Mouse (Mus musculus) liver, adult 2 months (tissue): Measurements from ENCODE around the gene Rnf213. TPM values are rescaled to one million over a fixed set of nuclear protein-coding genes. Genes with fewer than 3 reads are reported as not detected.
A peak's percentile ranks its signal among the peaks of the same experiment; 100 is the strongest.

Experiments used
- DNase-seq: peaks from one replicate; pipeline ENCODE4 v3.0.0-alpha.2; 2011; ENCODE audit warnings: low read depth, low spot score; ENCODE audit errors: extremely low read depth
- H3K27ac ChIP-seq: fragments of 200-500 bp; replicated peaks from 2 replicates; pipeline ENCODE4 v1.5.1; 2012; ENCODE audit warnings: low read depth, mild to moderate bottlenecking, control low read depth, inconsistent platforms, low read length; ENCODE audit not compliant: insufficient read depth
- H3K27me3 ChIP-seq: fragments of 200-500 bp; 2 replicates; pipeline ENCODE4 v1.6.1; 2012; ENCODE audit warnings: mild to moderate bottlenecking, moderate library complexity, low read length, inconsistent platforms; ENCODE audit not compliant: control insufficient read depth, insufficient read depth
- H3K36me3 ChIP-seq: fragments of 200-500 bp; 2 replicates; pipeline ENCODE4 v1.6.1; 2012; ENCODE audit warnings: low read length, inconsistent platforms; ENCODE audit not compliant: control insufficient read depth, insufficient read depth
- H3K4me1 ChIP-seq: fragments of 200-500 bp; 2 replicates; pipeline ENCODE4 v1.6.1; 2011; ENCODE audit warnings: low read length; ENCODE audit not compliant: control insufficient read depth, insufficient read depth
- H3K4me3 ChIP-seq: fragments of 200-500 bp; 2 replicates; pipeline ENCODE4 v1.5.1; 2011; ENCODE audit warnings: low read depth, mild to moderate bottlenecking, control low read depth, low read length, moderate library complexity; ENCODE audit not compliant: insufficient read depth
- H3K79me2 ChIP-seq: fragments of 200-500 bp; 2 replicates; pipeline ENCODE4 v1.6.1; 2012; ENCODE audit warnings: inconsistent platforms, mild to moderate bottlenecking, low read length, moderate library complexity; ENCODE audit not compliant: control insufficient read depth, insufficient read depth
- H3K9ac ChIP-seq: fragments of 200-500 bp; 2 replicates; pipeline ENCODE4 v1.6.1; 2012; ENCODE audit warnings: low read depth, mild to moderate bottlenecking, control low read depth, inconsistent platforms, low read length
- CTCF ChIP-seq: fragments of 200-500 bp; IDR thresholded peaks from 2 replicates; pipeline ENCODE4 v1.5.1; 2011; ENCODE audit warnings: low read depth, low read length, control low read depth
- POLR2A ChIP-seq: fragments of 200-500 bp; IDR thresholded peaks from 2 replicates; pipeline ENCODE4 v1.6.1; 2011; ENCODE audit warnings: low read length, control low read depth; ENCODE audit not compliant: insufficient read depth; ENCODE audit errors: extremely low read depth
- WGBS: fragments of 180-500 bp; shearing (Covaris S2); methylation state at CpG from one replicate; pipeline ENCODE4 v1.1.7; 2018; 5-methylcytosine and 5-hydroxymethylcytosine counted together
- polyA plus RNA-seq: library from polyadenylated mRNA; depleted of rRNA; stranded (reverse); fragments of >200 nt; gene quantifications from 2 replicates; pipeline ENCODE4 v1.2.3, GENCODE M21; 2012
- total RNA-seq: library from RNA; depleted of rRNA; stranded (reverse); fragments of >200 nt; gene quantifications from 2 replicates; pipeline ENCODE4 v1.2.3, GENCODE M21; 2014

Gene Rnf213
- total and polyA plus RNA-seq, 2 experiments = 16.9 to 43.5 TPM

GRCm38 (mm10) chr11:119435880-119436872 is 43.3 kb downstream of the Rnf213 start:
- no peak overlapping the region for H3K9ac ChIP-seq
- H3K27ac ChIP-seq = no peak overlapping the region
- 76% methylated on average over 19 of the region's 19 CpGs for WGBS
- H3K27me3 ChIP-seq = no peaks in the 10 kb centered on the region
- H3K36me3 ChIP-seq = peaks cover 91% of the 10 kb centered on the region
- H3K79me2 ChIP-seq = no peaks in the 10 kb centered on the region
- DNase-seq = peak; percentile 8
- no peak overlapping the region for H3K4me3 ChIP-seq
- no peaks in the 10 kb centered on the region for H3K4me1 ChIP-seq
- TF ChIP-seq POLR2A = no peak

- Histone ChIP-seq H3K9ac (no peak overlapping the region), H3K4me3 (no peak overlapping the region), H3K79me2 (no peaks in the 10 kb centered on the region), H3K4me1 (no peaks in the 10 kb centered on the region), H3K27ac (no peak overlapping the region), H3K27me3 (no peaks in the 10 kb centered on the region), H3K36me3 (peaks cover 89% of the 10 kb centered on the region)
- TF ChIP-seq CTCF = no peak
- no peak for TF ChIP-seq POLR2A
- WGBS = 85% methylated on average over 8 of the region's 8 CpGs
- DNase-seq = no peak
Measured at GRCm38 (mm10) chr11:119438776-119439175, 45.9 kb downstream of the Rnf213 start.

GRCm38 (mm10) chr11:119442199-119442598 is 49.3 kb downstream of the Rnf213 start:
- Histone ChIP-seq H3K4me3 (no peak overlapping the region), H3K27me3 (no peaks in the 10 kb centered on the region), H3K9ac (no peak overlapping the region), H3K4me1 (no peaks in the 10 kb centered on the region), H3K27ac (no peak overlapping the region), H3K79me2 (no peaks in the 10 kb centered on the region), H3K36me3 (peaks cover 83% of the 10 kb centered on the region)
- no peak for DNase-seq
- 89% methylated on average over 8 of the region's 8 CpGs for WGBS
- TF ChIP-seq POLR2A (no peak), CTCF (peak; percentile 41)

GRCm38 (mm10) chr11:119443442-119443841 is 50.5 kb downstream of the Rnf213 start:
- no peaks in the 10 kb centered on the region for H3K79me2 ChIP-seq
- TF ChIP-seq POLR2A (no peak), CTCF (no peak)
- no peak overlapping the region for H3K4me3 ChIP-seq
- H3K4me1 ChIP-seq = no peaks in the 10 kb centered on the region
- H3K27me3 ChIP-seq = no peaks in the 10 kb centered on the region
- WGBS = 89% methylated on average over 9 of the region's 9 CpGs
- DNase-seq = no peak
- H3K36me3 ChIP-seq = peaks cover 82% of the 10 kb centered on the region
- no peak overlapping the region for H3K27ac ChIP-seq
- H3K9ac ChIP-seq = no peak overlapping the region

- Histone ChIP-seq H3K9ac (no peak overlapping the region), H3K79me2 (no peaks in the 10 kb centered on the region), H3K36me3 (peaks cover 85% of the 10 kb centered on the region), H3K4me3 (no peak overlapping the region), H3K4me1 (no peaks in the 10 kb centered on the region), H3K27me3 (no peaks in the 10 kb centered on the region), H3K27ac (no peak overlapping the region)
- no peak for DNase-seq
- TF ChIP-seq POLR2A = no peak
- TF ChIP-seq CTCF = no peak
- WGBS = 82% methylated on average over 4 of the region's 4 CpGs
Measured at GRCm38 (mm10) chr11:119456097-119456496, 63.2 kb downstream of the Rnf213 start.

GRCm38 (mm10) chr11:119477876-119478275 is 85.0 kb downstream of the Rnf213 start:
- Histone ChIP-seq H3K27me3 (no peaks in the 10 kb centered on the region), H3K4me3 (no peak overlapping the region), H3K4me1 (peaks cover 4% of the 10 kb centered on the region), H3K79me2 (no peaks in the 10 kb centered on the region), H3K36me3 (peaks cover 87% of the 10 kb centered on the region), H3K9ac (no peak overlapping the region), H3K27ac (no peak overlapping the region)
- TF ChIP-seq POLR2A (no peak), CTCF (no peak)
- 95% methylated on average over 4 of the region's 4 CpGs for WGBS
- DNase-seq = no peak
